Mouse (Mus musculus) lung, postnatal 25 days (tissue): ENCODE results near the gene Slc9b2.

Experiments used
- DNase-seq: peaks from one replicate; pipeline ENCODE4 v3.0.0; 2022; ENCODE audit warnings: low spot score

Gene Slc9b2

GRCm38 (mm10) chr3:135312916-135313491 lies 5.5 kb downstream of the Slc9b2 start:
- DNase-seq: no peak

DNA sequence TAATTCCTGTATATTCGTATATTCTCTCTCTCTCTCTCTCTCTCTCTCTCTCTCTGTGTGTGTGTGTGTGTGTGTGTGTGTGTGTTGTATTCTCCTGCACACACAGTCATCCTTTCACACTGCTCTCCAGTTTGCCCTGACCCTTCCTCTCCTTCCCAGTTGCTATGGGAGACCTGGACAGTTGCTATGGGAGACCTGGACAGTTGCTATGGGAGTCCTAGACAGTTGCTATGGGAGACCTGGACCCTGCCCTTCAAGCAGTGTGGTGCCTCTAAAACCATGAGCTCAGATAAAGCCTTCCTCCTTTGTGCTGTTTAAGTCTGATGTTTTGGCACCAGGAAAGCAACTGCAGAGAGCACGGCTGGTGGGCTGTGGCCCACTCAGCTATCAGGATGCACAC lies 6.2 kb downstream of the Slc9b2 start:
- no peak for DNase-seq

DNA sequence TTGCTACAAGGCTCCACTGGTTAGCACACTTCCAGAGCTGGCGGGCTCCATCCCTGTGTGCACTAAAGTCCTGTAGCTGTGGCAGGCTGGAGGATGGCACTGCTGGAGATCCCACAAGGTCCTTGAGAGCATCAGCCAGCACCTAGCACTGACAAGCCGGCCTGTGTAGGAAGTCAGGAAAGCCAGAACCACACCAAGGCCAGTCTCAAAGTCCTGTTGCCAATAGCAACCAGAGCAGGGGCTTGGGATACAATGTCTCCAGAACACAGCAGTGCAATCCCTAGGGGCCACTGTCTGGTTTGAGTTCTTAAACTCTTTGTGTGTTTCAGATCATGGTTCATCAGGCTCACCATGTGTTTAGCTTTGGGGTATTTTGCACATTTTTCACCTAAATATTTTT lies 7.3 kb downstream of the Slc9b2 start:
- DNase-seq: no peak

DNA sequence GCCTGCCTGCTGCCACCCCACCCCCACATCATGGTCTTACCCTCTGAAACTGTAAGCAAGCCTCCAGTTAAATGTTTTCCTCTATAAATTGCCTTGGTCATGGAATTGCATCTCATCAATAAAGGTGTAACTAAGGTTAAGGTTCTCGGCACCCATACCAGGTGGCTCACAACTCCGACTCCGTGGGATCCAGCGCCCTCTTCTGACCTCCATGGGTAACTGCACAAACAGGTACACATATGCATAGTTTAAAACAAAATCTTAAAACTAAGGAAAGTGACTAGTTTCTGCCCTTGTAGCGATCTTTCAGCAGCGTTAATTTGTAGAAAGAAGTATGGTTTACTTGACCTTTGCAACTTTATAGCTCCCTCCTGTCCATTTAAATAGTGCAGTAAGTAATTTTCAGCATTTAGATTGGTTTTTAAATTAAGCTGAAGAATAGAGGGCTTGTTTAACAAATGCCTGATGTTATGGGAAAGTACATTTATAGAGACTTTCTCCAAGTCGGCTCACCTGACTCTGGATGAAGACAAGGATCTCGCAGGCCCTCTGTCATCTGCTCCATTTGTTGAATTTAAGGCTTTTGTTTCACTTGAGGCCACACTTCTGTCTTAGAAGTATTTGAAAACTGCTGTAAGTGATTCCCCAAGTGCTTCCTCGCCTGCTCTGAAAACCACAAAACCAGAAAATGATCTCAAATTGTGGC lies 8.4 kb downstream of the Slc9b2 start:
- DNase-seq: no peak

- no peak for DNase-seq
These were observed 10.8 kb downstream of the Slc9b2 start for GRCm38 (mm10) chr3:135318331-135318730.

DNA sequence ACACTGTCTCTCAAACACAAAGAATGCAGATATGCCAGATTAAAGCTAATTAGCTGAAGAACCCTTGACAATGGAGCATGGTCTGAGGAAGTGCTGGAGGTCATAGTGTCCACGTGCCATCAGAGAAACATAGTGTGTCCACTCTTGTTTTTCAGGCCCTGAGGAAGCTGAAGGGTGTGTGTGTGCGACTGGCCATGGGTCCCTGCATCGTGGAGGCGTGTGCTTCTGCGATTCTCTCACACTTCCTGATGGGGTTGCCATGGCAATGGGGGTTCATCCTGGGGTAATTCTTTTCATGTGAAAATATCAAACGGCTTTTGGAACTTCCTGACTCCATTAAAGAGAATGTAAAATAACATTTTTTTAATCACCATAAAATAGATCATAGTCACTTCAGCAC lies 16.9 kb downstream of the Slc9b2 start:
- DNase-seq: no peak

GRCm38 (mm10) chr3:135327176-135327575 lies 19.7 kb downstream of the Slc9b2 start:
- DNase-seq: peak; percentile 14

- no peak for DNase-seq
These were observed 20.1 kb downstream of the Slc9b2 start for GRCm38 (mm10) chr3:135327601-135328000.

DNA sequence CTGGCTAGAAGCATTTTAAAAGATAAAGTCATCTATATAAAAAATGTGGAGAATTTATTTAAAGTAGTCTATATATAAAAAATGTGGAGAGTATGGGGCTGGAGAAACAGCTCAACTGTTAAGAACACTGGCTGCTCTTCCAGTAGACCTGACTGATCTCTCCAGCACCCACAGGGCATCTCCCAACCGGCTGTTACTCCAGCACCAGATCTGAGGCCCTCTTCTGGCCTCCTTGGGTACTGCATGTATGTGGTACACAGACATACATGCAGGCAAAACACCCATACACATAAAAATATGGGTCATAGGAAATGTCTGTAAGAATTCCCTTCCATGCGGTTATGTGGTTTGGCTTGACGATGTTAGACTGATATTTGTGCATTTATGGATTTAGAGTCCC lies 21.1 kb downstream of the Slc9b2 start:
- DNase-seq: peak; percentile 55

GRCm38 (mm10) chr3:135332691-135333090 lies 25.2 kb downstream of the Slc9b2 start:
- DNase-seq: no peak

DNA sequence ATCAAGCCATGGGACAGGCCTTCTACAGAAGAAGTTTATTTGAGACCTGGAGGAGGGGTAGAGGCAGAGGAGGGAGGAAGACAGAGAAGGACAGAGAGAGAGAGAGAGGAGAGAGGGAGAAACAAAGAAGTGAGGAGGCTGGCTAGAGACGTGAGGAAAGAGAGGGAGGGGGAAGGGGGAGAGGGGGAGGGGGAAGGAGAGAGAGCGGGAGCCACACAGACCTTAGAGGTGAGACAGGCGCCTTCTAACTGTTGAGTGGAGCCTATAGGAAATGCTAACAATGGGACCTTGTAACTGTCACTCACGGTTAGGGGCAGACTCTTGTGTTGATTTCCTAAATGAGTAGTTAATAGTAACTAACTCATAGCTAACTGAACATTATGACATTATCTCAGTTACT lies 26.3 kb downstream of the Slc9b2 start:
- no peak for DNase-seq

- peak; percentile 13 for DNase-seq
These were observed 40.3 kb downstream of the Slc9b2 start, which contains the start of gene Slc9b1 for GRCm38 (mm10) chr3:135347739-135348264. TSS of gene Slc9b1 (plus strand) at chr3:135348029.

- DNase-seq: no peak
These were observed 41.5 kb downstream of the Slc9b2 start for GRCm38 (mm10) chr3:135349022-135349421.

DNA sequence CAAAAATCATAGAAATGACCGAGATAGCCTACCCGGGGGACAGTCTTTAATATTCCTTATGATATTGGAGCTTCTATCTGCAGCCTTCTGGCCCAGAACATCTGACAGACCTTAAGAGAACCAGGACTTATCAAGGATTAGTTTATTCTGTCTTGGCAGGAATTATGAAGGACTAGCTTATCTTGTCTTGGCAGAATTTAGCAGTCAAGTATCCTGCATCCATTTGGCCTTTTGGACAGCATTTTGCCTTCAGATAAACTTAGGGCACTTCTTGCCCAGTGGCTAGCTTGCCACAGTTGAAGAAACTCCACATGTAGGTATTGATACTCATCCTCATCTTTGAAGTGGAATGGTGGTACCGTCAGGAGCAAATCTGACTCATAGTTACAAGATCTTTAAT lies 44.4 kb downstream of the Slc9b2 start:
- DNase-seq: no peak

GRCm38 (mm10) chr3:135357394-135357793 lies 49.9 kb downstream of the Slc9b2 start:
- DNase-seq: no peak

DNA sequence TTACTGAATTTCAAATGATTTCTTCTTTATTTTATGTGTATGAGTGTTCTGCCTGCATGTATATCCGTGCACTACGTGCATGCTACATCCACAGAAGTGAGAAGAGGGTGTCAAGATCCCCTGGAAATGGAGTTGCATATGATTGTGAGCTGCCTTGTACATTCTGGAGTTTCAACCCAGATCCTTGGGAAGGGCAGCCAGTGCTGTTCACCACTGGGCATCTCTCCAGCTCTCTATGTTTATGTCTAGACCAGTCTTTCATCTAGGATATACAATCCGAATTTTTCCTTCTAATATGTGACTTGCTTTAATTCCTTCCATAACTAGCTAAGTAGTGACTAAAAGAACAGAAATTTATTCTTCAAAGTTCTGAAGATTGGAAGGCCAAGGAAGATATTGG lies 68.3 kb downstream of the Slc9b2 start:
- DNase-seq: no peak

GRCm38 (mm10) chr3:135377445-135377844 lies 69.9 kb downstream of the Slc9b2 start:
- DNase-seq: no peak

DNA sequence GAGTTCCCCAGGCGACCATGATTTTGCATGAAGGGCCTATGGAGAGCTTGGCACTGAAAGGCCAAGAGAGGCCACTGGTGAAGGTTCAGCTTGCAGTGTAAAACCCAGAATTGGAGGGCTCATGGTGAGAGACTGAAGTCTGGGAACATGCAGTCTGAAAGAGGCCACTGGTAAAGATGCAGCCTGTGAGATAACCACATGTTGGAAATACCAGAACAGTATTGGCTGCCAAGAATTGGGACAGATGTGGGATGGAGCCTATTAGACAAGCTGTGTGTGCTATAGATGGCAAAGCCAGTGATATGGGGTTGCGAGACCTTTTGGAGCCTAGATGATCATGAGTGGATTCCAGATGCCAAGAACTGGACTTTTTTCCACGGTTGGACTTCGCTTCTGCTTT lies 72.4 kb downstream of the Slc9b2 start:
- no peak for DNase-seq

GRCm38 (mm10) chr3:135393186-135393585 lies 85.7 kb downstream of the Slc9b2 start:
- no peak for DNase-seq
